Mouse (Mus musculus) stomach, embryonic 16.5 days (tissue): ENCODE measurements around the gene Fthl17f. TPM values are rescaled to one million over a fixed set of nuclear protein-coding genes. Genes with fewer than 3 reads are reported as not detected.

Source experiments
- ATAC-seq: fragments of 200-750 bp; cut with Nextera tagmentation; 2 replicates; pipeline ENCODE4 v1.8.0; 2017; ENCODE audit warnings: moderate number of reproducible peaks, moderate TSS enrichment; ENCODE audit not compliant: insufficient read depth, low FRiP score
- H3K27ac ChIP-seq: fragments of 300-500 bp; sonication (generic); 2 replicates; pipeline ENCODE4 v1.5.1; 2014; ENCODE audit warnings: low read length
- H3K27me3 ChIP-seq: fragments of 300-500 bp; sonication (generic); 2 replicates; pipeline ENCODE4 v1.6.1; 2014; ENCODE audit warnings: low read length, control low read depth, mixed read lengths; ENCODE audit not compliant: control insufficient read depth, insufficient read depth
- H3K36me3 ChIP-seq: fragments of 300-500 bp; sonication (generic); 2 replicates; pipeline ENCODE4 v1.6.1; 2014; ENCODE audit warnings: low read length; ENCODE audit not compliant: control insufficient read depth, insufficient read depth
- H3K4me1 ChIP-seq: fragments of 300-500 bp; sonication (generic); 2 replicates; pipeline ENCODE4 v1.6.1; 2014; ENCODE audit warnings: low read length, control low read depth, mixed read lengths; ENCODE audit not compliant: control insufficient read depth, insufficient read depth
- H3K4me2 ChIP-seq: fragments of 300-500 bp; sonication (generic); 2 replicates; pipeline ENCODE4 v1.6.1; 2014; ENCODE audit warnings: low read depth, low read length, mixed read lengths
- H3K4me3 ChIP-seq: fragments of 300-500 bp; sonication (generic); replicated peaks from 2 replicates; pipeline ENCODE4 v1.5.1; 2014; ENCODE audit warnings: mild to moderate bottlenecking, low read length
- H3K9ac ChIP-seq: fragments of 300-500 bp; sonication (generic); 2 replicates; pipeline ENCODE4 v1.6.1; 2014; ENCODE audit warnings: low read length
- H3K9me3 ChIP-seq: fragments of 300-500 bp; sonication (generic); replicated peaks from 2 replicates; pipeline ENCODE4 v1.6.1; 2016; ENCODE audit warnings: low read length, control low read depth; ENCODE audit not compliant: control insufficient read depth
- WGBS: fragments of 180-500 bp; shearing (Covaris S2); extraction: QIAGEN DNeasy Blood & Tissue Kit; methylation state at CpG from one replicate; pipeline ENCODE4 v1.1.7; 2014; 5-methylcytosine and 5-hydroxymethylcytosine counted together
- polyA plus RNA-seq: library from polyadenylated mRNA; unstranded; fragments of >200 nt; fragmentation: Nextera tagmentation; extraction: Ambion mirVana; gene quantifications from 2 replicates; pipeline ENCODE4 v1.2.1, GENCODE M21; 2015

Gene Fthl17f
- polyA plus RNA-seq, 1 experiment from 2014 or later = not detected

DNA sequence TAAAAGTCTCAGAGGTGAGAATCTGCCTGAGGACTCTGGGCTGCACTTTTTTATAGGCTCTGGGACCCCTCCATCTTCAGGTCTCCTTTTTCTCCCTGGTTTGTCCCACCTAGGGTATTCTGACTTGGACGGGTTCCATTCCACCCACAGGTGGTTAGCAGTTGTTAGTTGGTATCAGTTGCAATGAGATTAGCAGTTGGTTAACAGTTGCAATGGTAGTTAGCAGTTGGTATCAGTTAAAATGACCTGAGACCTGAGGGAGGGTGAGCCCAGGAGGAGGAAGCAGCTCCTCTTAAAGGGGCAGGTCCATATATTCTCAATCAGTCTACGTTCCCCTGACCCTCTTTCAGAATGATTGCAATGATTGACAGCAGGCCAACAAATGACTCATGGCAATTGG is 47.6 kb downstream of the Fthl17f start:
- no peaks in the 10 kb centered on the region for H3K27me3 ChIP-seq
- H3K9ac ChIP-seq = no peak overlapping the region
- H3K27ac ChIP-seq = no peak overlapping the region
- H3K36me3 ChIP-seq = no peaks in the 10 kb centered on the region
- H3K4me3 ChIP-seq = no peak overlapping the region
- no peaks in the 10 kb centered on the region for H3K4me1 ChIP-seq
- 55% methylated on average over 2 of the region's 2 CpGs for WGBS
- H3K4me2 ChIP-seq = no peak overlapping the region
- no peak for ATAC-seq
- H3K9me3 ChIP-seq = no peaks in the 10 kb centered on the region

Other genes with a start within 250 kb of the Fthl17f start
- gene Gm6592, start 219.0 kb upstream of the Fthl17f start, polyA plus RNA-seq = not detected in 2 replicates
- not detected in 2 replicates for gene Gm5751, start 188.8 kb upstream of the Fthl17f start, polyA plus RNA-seq
- 2.0 and 2.6 TPM in 2 replicates for gene B630019K06Rik, start 170.6 kb upstream of the Fthl17f start, polyA plus RNA-seq
- gene Fthl17b, start 100.0 kb upstream of the Fthl17f start, polyA plus RNA-seq = not detected in 2 replicates
- gene Fthl17c, start 86.5 kb upstream of the Fthl17f start, polyA plus RNA-seq = not detected in 2 replicates
- not detected in 2 replicates for gene Fthl17d, start 76.3 kb upstream of the Fthl17f start, polyA plus RNA-seq
- gene Fthl17e, start 29.5 kb upstream of the Fthl17f start, polyA plus RNA-seq = not detected in 2 replicates
- gene 4930402K13Rik, start 41.5 kb downstream of the Fthl17f start, polyA plus RNA-seq = not detected in 2 replicates
- gene Lancl3, start 136.9 kb downstream of the Fthl17f start, polyA plus RNA-seq = 1.3 and 2.1 TPM in 2 replicates
- gene Gm14862, start 193.9 kb downstream of the Fthl17f start, polyA plus RNA-seq = 0.28 TPM in 1 of 2 replicates, not detected in the other
- 5.1 and 5.5 TPM in 2 replicates for gene Xk, start 209.7 kb downstream of the Fthl17f start, polyA plus RNA-seq
- not detected in 2 replicates for gene H2al1m, start 220.7 kb downstream of the Fthl17f start, polyA plus RNA-seq